Mouse (Mus musculus): ENCODE measurements around the gene Rassf5.

DNA sequence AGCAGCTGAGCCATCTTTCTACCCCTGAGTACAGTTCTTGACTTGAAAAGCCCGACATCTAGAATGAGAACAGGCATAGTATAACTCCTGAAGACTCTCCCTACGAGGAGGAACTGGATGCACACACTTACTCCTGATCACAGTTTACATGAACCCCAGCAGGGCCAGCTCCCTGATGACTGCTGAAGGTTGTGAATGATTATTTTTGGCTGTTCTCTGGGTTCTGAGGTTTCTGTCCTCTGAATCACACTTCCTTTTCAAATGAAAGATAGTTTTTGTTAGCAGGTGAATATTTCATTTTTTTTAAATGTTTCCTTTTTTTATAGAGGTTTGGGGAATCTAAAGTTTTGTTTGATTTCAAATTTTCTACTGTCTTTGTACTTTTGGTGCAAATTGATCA, 103.6 kb downstream of the Rassf5 start:
- TF ChIP-seq CTCF (IDR thresholded peaks at IDR 0.05; ENCODE audit: control insufficient read depth, insufficient read depth, insufficient read length) (no peak), MYOD1 (IDR thresholded peaks at IDR 0.05; ENCODE audit: control insufficient read depth, insufficient read length, low read depth) (no peak), CEBPB (IDR thresholded peaks at IDR 0.05; ENCODE audit: low read depth) (no peak), FOSL1 (IDR thresholded peaks at IDR 0.05; ENCODE audit: insufficient read depth, low read length, poor library complexity, severe bottlenecking) (no peak), USF1 (IDR thresholded peaks at IDR 0.05; ENCODE audit: low read depth) (no peak)

Measured in C2C12 (cell line).